Mouse (Mus musculus): ENCODE measurements at regions not wholly inside any gene's neighbourhood (a gene's known extent, or its start where the extent isn't known, plus 50 kb on each side); places are given as distances from the start of the nearest gene placed in this dataset.

DNA sequence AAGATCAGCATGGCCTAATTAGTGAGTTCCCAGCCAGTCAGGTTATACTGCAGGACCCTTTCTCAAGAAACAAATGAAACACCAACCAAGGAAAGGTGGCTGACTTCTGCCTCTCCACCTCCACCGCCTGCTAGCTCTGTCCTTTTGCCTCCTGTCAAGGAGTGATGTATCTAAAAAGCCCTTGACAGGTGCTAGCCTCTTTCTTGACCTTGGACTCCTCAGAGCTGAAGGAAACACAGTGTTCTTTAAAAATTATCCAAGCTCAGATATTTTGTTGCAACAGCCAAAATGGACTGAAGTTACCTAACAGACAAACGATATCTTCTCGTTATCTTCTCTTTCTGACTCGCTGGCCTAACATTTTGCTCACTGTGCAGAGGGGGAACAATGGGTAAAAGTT is 112.5 kb downstream of the Zfp706 start:
- no peak for TF ChIP-seq CTCF (IDR thresholded peaks at IDR 0.05; ENCODE audit: low read depth)
- no peak for TF ChIP-seq EP300 (IDR thresholded peaks at IDR 0.05; ENCODE audit: low read depth)
